Mouse (Mus musculus) 3134 (cell line): ENCODE results near the gene Pnmt.

Experiments
- DNase-seq: peaks from one replicate; pipeline ENCODE4 v3.0.0-alpha.2; 2011; ENCODE audit warnings: low spot score; ENCODE audit not compliant: insufficient read length; ENCODE audit errors: extremely low read depth

Gene Pnmt

DNA sequence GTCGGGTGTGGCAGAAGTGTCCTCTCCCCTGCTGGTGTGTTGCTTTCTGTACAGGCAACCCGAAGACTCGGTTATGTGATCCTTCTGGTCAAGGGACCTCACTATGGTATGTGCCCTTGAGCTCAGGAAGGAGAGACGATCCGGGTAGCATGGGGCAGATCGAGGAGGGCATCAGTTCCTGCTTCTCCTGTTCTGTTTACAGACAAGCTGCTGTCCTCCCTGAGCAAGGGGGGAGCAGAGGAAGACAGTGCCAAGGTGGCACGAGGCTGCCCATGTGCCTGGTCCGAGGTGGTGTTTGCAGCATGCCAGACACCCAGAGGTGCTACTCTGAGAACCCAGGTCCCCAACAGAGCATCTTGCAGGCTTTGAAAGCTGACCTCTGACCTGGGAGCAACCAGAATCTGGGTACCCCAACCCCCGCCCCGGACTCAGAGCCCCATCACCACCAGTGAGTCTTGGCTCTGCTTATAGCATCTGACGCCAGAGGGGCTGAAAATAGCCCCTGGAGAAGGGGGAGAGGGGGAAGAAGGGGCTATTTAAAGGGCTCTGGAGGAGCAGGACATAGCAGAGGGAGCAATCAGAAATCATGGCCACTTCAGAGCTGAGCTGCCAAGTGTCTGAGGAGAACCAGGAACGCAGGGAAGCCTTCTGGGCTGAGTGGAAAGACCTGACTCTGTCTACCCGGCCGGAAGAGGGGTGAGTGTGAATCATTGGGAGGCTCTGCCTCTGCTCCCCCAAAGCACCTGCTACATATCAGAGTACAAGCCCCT is 2.8 kb upstream of the Pnmt start, which contains the start of gene Tcap:
TSS of gene Tcap (plus strand) at position 551 of the 770 bp plus-strand sequence.
- DNase-seq: no peak

DNA sequence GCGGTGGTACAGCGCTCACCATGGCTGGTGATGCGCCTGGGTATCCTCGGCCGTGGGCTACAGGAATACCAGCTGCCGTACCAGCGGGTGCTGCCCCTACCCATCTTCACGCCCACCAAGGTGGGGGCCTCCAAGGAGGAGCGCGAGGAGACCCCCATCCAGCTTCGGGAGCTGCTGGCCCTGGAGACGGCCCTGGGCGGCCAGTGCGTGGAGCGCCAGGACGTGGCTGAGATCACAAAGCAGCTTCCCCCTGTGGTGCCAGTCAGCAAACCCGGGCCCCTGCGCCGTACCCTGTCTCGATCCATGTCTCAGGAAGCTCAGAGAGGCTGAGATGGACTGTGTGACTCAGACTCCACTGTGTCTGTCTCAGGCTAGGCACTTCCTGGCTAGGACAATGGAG is 2.0 kb upstream of the Pnmt start:
- no peak for DNase-seq

DNA sequence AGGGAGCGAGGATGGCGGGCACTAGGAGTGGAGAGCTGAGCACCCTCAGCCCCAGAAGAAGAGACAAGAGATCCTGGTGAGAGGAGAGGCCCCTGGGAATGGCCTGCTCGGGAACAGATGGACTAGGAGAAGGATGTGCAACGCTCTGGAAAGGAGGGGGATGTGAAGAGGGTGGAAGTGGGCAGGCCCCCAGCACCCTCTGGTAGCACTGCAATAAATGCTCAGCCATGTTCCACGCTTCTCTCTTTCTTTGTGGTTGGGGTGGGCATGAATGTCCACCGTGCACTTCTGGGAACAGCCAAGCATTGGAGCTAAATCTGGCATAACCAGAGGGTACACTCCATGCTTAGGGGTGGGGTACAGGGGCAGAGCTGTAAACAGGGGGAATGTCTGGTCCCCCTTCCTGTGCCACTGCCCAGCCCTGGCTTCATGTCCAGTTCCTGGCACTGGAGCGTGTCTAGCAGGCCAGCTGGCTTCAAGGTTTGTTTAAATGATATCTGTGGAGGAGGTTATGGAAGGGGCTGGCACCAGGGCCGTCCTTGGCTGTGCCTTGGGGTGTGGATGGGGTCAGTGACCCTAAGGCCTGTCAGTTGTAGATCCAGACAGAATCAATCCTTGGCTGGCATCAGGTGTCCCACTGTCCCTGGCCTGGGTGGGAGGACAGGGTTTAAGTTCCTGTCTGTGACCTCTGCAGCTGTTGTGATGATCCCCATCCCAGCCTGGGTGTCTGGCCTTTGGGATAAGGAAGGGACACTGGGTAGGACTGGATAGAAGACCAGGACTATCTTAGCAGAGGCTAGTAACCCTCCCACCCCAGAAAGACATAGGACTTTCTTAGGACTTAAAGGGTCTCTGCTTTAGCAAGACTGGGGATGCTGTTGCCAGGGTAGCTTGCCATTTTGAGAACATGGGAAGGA is 1.3 kb upstream of the Pnmt start:
- no peak for DNase-seq

DNA sequence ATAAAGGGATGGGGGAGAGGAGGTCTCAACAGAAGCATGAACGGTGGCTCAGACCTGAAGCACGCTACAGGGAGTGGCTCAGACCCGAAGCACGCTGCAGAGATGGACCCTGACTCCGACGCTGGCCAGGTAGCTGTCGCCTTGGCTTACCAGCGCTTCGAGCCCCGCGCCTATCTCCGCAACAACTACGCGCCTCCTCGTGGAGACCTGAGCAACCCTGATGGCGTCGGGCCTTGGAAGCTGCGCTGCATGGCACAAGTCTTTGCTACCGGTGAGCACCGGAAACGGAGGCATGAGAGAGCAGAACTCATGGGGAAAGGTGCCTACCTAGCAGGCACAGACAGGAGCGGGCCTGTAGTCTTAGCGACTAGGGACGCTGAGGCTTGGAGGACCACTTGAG is 346 bp downstream of the Pnmt start:
- DNase-seq: no peak

DNA sequence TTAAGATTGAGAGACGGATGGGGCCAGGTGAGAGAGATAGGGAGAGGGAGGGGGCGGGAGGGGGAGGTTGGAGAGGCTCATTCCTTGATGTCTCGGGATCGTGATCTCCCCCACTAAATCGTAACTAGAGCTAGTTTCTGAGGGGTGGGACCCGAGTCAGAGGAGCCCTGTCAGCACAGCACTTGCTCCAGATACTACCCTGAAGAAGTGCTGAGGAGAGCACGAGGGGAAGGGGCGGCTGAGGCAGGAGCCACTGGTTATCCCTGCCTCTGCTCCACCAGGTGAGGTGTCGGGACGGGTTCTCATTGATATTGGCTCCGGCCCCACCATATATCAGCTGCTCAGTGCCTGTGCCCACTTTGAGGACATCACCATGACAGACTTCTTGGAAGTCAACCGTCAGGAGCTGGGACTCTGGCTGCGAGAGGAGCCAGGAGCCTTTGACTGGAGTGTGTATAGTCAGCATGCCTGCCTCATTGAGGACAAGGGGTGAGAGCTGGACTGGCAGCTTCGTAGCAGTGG is 867 bp downstream of the Pnmt start:
- no peak for DNase-seq

DNA sequence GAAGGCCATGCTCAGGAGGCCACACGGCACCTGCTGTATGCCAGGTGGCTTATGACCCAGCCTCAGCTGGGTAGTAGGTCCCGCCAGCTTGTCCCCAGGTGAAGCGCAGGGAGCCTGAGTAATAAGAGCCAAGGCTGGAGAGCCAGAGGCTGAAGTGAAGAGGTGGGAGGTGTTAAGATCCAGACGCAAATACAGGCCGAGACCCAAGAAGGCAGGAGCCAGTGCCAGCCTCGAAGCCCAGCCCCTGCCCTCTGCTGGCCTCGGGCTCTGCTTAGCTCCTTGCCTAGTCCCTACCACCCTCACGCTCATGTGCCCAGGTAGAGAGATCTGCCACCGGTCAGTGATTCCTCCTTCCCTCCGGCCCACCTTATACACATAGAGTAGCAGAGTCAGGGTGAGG is 2.0 kb downstream of the Pnmt start:
- DNase-seq: no peak

DNA sequence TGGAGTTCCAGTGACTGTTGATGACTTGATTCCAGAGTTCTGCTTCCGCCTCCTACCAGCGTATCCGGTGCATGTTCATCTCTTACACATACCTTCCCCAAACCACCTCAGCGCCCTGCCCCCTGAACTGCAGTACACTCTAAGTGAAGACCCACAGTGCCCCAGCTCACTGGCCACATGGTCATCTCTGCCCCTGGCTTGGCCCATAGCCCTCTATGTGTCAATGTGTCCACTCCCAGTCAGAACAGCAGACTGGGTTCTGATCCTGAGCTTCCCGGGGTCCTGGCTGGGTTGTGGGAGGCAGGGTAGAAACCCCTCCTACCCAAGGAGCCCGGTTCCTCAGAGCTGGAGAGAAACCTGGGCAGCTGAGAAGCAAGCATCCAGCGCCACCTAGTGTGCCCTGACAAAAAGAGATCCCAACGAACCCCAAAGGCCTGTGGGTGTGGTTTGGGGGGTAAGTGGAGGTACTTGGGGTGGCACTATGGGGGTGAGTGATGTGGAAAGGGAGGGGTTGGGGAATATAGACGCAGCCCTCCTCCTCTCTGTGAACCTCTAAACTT is 3.1 kb downstream of the Pnmt start:
- no peak for DNase-seq

DNA sequence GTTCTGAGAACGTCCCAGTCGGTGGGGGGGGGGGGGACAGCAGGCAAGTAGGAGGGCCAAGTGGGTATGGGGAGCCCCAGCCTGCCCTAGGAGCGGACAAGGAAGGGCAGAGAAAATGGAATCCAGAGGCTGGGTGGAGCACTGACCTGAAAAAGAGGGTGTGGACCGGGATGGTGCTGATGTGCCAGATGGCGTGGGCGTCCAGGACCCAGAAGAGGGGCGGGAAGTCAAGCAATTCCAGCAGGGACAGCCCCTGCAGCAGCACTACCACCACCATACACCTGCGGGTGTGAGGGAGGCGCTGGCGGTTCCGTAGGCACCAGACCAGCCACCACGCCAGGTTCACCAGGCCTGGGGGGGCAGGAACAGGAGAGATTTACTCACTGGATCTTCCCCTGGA is 3.9 kb downstream of the Pnmt start:
- no peak for DNase-seq

DNA sequence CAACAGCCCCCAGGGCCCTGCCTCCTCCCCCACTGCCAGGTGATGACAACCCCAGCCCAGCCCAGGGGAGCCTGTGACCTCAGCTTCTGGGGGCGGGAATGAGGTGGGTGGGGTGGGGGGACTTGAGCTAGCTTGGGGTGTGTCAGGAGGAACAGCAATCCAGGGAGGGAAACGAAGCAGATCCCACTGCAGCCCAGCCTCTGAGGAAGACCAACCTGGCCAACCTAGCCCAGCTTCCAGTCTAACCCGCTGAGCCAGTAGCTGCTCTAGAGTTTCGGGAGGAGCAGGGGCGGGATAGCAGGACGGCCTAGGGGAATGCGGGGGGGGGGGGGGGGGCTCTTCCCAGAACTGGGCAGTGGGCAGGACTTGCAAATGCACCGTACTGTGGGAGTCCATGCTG is 5.8 kb downstream of the Pnmt start:
- no peak for DNase-seq

DNA sequence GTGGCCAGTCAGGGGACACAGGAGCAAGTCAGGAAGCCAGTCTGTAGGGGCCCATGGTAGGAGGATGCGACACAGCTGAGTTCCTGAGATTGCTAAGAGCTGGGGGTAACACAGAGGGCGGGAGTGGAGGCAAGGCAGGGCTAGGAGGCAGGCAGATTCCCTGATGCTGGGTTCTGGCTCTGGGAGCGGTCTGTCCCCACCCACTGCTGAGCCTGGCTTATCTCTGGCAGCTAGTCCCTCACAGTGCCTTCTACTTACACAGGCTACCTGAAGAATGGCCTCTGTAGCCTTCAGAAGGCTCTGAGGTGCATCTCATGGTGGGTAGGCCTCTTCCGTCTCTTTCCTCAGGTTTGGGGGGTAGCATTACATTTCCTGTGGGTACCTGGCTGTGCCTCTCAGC is 6.4 kb downstream of the Pnmt start:
- no peak for DNase-seq

DNA sequence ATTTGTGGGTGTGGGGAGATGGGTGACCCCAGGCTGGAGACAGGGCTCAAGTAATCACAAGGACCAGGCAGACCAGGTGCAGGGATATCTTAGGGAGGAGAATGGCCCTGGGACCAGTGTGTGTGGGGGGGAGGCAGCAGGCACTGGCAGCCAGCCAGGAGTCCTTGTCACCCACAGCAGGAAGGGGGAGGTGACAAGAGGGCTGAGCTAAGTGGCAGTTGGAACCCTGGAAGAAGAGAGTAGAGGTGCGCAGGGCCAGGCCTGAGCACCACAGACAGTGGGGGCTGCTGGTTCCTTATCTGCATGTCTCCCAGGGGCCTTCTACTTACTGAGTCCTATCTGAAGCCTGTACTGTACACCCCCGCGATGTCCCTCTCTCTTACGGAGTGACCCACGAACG is 7.1 kb downstream of the Pnmt start:
- DNase-seq: no peak

DNA sequence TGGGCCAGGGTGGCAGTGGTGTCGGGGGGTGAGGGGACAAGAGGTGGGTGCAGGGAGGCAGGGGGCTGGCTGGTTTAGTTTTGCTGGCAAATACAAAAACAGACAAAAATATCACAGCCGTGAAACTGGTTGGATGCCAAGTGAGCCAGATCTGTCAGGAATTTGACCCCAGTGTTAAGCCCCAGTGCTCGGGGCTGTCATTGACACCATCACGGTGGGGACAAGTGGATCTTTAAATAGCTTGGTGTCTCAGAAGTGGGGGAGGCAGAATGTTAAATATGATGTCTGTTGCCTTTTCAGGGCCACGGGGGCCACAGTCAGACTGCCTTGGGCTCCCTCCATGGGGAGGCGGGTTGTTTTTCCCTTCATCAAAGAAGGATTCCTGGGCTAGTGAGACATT is 8.1 kb downstream of the Pnmt start:
- DNase-seq: no peak

DNA sequence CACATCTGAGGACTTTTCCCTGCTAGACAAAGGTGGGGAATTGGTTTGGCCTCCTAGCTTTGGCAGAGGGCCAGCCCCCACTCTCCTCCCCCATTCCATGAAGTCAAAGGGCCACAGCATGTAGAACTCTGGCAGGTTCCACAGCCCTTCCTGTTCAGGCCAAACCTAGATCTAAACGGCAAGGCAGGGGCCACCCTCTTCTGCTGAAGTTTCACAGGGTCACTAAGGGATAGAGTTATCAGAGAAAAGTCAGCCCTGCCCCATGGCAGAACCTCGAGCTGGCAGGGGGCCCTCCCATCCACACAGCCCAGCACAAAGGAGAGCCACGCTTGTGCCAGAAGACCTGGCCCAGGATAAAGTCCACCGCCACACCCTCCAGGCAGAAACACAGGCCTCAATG is 8.8 kb downstream of the Pnmt start:
- no peak for DNase-seq

DNA sequence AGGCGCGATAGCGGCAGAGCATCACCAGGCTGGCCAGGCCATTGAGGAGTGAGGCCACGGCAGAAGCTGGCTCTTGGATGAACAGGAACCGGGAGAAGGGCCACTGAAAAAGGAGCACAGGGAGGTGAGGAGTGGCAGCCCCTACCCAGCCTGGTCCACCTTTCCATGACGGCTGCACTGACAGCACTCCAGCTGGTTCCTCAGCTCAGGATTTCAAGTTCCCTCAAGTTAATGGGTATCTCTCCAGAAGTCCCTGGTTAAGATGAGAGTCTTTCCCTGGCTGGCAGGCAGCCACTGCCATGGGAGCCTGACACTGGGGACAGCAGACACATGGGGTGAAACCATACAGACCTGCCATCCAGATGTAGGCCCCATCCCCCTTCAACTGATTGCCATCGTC is 11.7 kb downstream of the Pnmt start:
- DNase-seq: no peak

DNA sequence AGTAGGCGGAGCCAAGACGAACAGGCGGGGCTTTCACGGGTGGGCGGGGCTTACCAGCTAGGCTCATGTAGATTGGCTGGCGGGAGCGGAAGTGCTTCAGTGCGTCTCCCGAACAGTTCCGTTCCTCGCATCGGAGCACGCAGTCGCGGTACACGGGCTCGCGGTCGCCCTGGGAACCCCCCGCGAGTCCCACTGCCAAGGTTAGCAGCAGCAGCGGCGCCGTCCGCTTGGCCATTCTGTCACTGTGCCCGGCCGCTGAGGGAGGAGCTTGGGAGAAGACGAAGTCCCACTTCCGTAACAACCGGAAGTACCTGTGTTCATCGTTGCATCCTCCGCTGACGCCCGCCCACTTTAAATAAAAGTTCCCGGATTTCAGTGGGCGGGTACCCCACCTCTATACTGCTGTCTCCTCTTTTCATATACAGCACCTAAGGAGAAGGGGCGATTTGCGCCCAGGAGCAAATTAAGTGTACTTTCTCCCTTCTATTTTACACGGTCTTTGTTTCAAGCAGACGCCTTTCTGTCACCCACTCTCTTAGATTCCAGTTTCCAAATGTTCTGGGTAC is 14.0 kb downstream of the Pnmt start, which contains the start of gene Pgap3:
TSS of gene Pgap3 (minus strand) at position 330 of the 566 bp plus-strand sequence.
- DNase-seq: peak; percentile 98

DNA sequence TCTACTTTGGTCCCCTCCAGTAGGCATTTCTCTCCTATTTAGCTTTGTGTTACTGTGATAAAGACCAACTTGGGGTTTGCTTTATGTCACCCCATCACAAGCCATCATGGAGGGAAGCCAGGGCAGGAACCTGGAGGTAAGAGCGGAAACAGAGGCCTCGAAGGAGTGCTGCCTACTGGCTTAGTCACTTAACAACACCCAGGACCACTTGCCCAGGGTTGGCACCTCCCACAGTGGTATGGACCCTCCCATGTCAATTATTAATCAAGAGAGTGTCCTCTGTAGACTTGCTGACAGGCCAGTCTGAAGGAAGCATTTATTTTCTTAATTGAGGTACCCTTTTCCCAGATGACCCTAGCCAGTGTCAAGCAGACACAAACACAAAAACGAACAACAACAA is 14.6 kb downstream of the Pnmt start:
- DNase-seq: no peak

DNA sequence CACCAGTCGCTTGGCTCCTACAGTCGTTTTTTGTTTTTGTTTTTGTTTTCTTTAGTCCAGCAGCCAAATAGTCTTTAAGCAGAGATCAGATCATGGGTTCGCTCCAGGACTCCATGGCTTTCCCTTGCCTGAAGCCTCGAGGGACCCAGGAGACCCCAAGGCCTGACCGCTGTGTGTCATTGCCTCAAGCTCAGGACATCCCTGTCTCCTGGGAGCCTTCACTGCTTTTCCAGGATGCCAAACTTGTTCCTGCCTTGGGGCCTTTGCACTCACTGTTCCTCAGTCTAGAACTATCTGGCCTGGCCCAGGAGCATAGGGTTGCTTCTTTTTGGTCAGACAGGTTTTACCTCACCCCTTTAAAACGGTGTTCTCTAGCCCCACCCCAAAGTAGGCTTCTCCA is 20.4 kb downstream of the Pnmt start:
- no peak for DNase-seq

DNA sequence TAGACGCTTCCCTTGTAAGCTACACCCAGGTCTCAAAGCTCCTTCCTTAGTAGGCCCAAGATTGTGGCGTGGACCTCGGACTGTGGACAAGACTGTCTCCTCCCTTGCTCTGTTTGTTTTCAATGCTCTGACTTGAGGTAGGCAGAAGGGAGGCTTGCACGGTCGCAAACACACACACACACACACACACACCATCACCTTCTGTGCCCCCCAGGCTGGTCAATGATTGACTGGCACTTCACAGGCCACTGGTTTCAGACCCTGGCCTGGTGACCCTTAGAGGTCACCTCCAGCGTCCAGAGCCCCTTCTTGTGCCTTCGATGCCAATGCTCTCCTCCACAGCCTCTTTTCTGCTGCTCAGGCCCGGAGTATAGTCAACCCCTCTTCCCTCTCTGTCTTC is 22.6 kb downstream of the Pnmt start:
- DNase-seq: no peak

DNA sequence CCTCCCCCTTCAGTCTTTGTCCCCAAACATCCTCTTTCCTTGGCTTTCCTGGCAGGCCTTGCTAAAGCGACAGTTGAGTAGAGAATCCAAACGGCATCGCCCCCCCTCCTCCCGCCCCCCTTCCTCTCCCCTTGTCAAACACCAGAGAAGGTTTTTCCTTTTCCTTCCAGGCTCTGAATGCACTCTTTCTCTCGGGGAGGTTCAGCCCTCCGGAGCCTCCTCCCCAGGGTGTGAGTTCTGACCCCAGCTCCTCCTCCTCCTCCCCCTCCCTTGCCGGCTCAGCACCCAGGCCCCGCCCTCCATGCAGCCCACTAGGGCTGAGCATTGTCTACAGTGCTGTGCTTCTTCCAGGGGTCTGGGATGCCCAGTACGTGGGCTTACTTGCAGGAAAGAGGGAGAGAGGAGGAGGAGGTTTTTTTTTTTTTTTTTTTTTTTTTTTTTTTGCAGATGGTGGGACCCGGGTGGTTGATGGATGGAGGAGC is 23.1 kb downstream of the Pnmt start:
- no peak for DNase-seq

DNA sequence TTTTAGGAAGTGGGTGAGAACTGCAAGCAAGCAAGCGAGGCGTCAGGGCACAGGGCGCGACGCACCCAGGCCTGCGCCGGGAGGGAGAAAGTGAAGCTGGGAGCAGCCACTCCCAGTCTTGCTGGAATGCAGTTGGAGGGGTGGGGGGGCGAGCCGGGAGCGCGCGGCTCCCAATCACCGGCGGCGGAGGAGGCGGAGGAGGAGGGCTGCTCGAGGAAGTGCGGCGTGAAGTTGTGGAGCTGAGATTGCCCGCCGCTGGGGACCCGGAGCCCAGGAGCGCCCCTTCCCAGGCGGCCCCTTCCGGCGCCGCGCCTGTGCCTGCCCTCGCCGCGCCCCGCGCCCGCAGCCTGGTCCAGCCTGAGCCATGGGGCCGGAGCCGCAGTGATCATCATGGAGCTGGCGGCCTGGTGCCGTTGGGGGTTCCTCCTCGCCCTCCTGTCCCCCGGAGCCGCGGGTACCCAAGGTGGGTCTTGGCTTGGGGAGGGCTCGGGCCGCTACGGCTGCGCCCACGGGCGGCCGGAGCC is 26.1 kb downstream of the Pnmt start, which contains the start of gene Erbb2:
TSS of gene Erbb2 (plus strand) at position 198 of the 524 bp plus-strand sequence.
- DNase-seq: peak; percentile 94
